Mouse (Mus musculus) intestine, embryonic 14.5 days (tissue): ENCODE measurements around the gene Map7. TPM values are rescaled to one million over a fixed set of nuclear protein-coding genes. Genes with fewer than 3 reads are reported as not detected.

Experiments used
- ATAC-seq: fragments of 200-750 bp; cut with Nextera tagmentation; replicated peaks from 2 replicates; pipeline ENCODE4 v1.8.0; 2017; ENCODE audit warnings: low read depth, moderate number of reproducible peaks, moderate TSS enrichment, moderate library complexity; ENCODE audit not compliant: low FRiP score, low TSS enrichment
- DNase-seq: peaks from one replicate; pipeline ENCODE4 v3.0.0-alpha.2; 2018; ENCODE audit warnings: low spot score
- H3K27ac ChIP-seq: fragments of 300-500 bp; sonication (generic); 2 replicates; pipeline ENCODE4 v1.5.1; 2014; ENCODE audit warnings: low read depth, mild to moderate bottlenecking, control low read depth
- H3K27me3 ChIP-seq: fragments of 300-500 bp; sonication (generic); replicated peaks from 2 replicates; pipeline ENCODE4 v1.6.1; 2014; ENCODE audit warnings: low read length, control low read depth; ENCODE audit not compliant: control insufficient read depth, insufficient read depth
- H3K36me3 ChIP-seq: fragments of 300-500 bp; sonication (generic); 2 replicates; pipeline ENCODE4 v1.6.1; 2014; ENCODE audit warnings: low read length, control low read depth; ENCODE audit not compliant: control insufficient read depth, insufficient read depth
- H3K4me1 ChIP-seq: fragments of 300-500 bp; sonication (generic); replicated peaks from 2 replicates; pipeline ENCODE4 v1.6.1; 2014; ENCODE audit warnings: low read length, control low read depth, mixed read lengths; ENCODE audit not compliant: control insufficient read depth, insufficient read depth
- H3K4me2 ChIP-seq: fragments of 300-500 bp; sonication (generic); 2 replicates; pipeline ENCODE4 v1.6.1; 2014; ENCODE audit warnings: low read length
- H3K4me3 ChIP-seq: fragments of 300-500 bp; sonication (generic); 2 replicates; pipeline ENCODE4 v1.5.1; 2014; ENCODE audit warnings: low read depth, low read length, control low read depth, mixed read lengths
- H3K9ac ChIP-seq: fragments of 300-500 bp; sonication (generic); 2 replicates; pipeline ENCODE4 v1.6.1; 2014; ENCODE audit warnings: mild to moderate bottlenecking, low read length
- H3K9me3 ChIP-seq: fragments of 300-500 bp; sonication (generic); 2 replicates; pipeline ENCODE4 v1.6.1; 2016; ENCODE audit warnings: low read length, control low read depth; ENCODE audit not compliant: control insufficient read depth
- WGBS: fragments of 180-500 bp; shearing (Covaris S2); extraction: QIAGEN DNeasy Blood & Tissue Kit; methylation state at CpG from one replicate; pipeline ENCODE4 v1.1.7; 2014; 5-methylcytosine and 5-hydroxymethylcytosine counted together
- polyA plus RNA-seq: library from polyadenylated mRNA; unstranded; fragments of >200 nt; fragmentation: Nextera tagmentation; extraction: Ambion mirVana; gene quantifications from 2 replicates; pipeline ENCODE4 v1.2.1, GENCODE M21; 2014

The Map7 gene
- polyA plus RNA-seq, 1 experiment from 2014 or later = 20.1 TPM

DNA sequence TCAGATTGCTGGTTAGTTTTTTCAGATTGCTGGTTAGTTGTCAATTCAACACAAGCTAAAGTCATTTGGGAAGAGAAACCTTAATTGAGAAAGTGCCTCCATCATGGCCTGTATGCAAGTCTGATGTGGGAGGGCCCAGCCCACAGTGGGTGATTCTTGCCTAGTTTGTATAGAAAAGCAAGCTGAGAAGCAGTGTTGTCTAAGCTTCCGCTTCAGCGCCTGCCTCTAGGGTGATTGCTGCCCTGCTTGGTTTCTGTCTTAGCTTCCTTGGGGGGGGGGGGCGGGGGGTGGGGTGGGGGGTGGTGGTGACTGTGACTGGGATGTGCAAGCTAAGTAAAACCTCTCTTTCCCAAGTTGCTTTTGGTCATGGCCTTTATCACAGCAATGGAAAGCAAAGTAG is 53.0 kb downstream of the Map7 start:
- Histone ChIP-seq H3K27me3 (no peaks in the 10 kb centered on the region), H3K27ac (no peak overlapping the region), H3K9me3 (no peaks in the 10 kb centered on the region), H3K4me2 (no peak overlapping the region), H3K4me3 (no peak overlapping the region), H3K9ac (no peak overlapping the region), H3K36me3 (no peaks in the 10 kb centered on the region), H3K4me1 (peaks cover 4% of the 10 kb centered on the region)
- WGBS = 48% methylated on average over 3 of the region's 3 CpGs
- no peak for DNase-seq
- no peak for ATAC-seq

DNA sequence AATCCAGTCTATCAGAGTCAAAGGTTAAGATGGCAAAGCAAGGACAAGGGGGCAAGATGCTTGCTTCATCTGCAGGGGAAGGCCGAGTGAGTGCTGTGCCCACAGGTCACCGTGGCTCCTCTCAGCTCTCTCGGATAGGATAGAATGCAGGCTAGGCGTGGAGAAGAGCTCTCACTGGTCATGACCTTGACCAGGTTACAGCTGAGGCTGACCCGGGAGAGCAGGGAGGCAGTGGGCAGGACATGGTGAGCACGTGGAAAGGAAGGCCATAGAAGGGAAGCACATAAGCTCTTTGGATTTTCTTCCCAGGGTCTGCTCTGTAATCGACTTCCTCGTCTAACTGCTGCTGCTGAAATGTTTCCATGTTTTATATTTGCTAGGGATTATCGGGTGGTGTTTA is 53.9 kb downstream of the Map7 start:
- Histone ChIP-seq H3K9ac (no peak overlapping the region), H3K4me2 (no peak overlapping the region), H3K9me3 (no peaks in the 10 kb centered on the region), H3K27ac (peak overlapping the region; percentile 22; the same call in 1 of the 2 replicates), H3K4me3 (no peak overlapping the region), H3K36me3 (no peaks in the 10 kb centered on the region), H3K27me3 (no peaks in the 10 kb centered on the region), H3K4me1 (peaks cover 4% of the 10 kb centered on the region)
- 49% methylated on average over 9 of the region's 9 CpGs for WGBS
- ATAC-seq (no peak), DNase-seq (no peak)

DNA sequence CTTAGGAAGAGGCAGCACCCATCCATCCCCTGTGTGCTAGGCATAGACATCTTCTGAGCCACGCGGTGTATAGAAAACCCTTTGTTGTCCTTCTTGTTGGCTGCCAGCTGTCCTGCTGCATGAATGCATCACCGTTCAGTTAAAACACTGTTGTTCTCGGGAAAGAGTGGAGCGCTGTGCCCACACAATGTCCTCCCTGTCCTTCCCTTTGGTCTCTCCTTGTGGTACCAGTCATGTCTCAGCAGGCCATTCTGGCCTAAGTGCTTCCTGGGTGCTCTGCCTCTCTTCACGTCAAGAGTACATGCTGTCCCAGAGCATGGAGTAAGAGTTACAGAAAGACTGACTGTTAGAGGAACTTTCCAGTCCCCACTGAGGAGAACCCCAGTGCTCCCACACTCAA is 54.5 kb downstream of the Map7 start:
- DNase-seq = no peak
- H3K4me1 ChIP-seq = peaks cover 4% of the 10 kb centered on the region
- H3K9ac ChIP-seq = no peak overlapping the region
- no peak for ATAC-seq
- 78% methylated on average over 6 of the region's 6 CpGs for WGBS
- H3K9me3 ChIP-seq = no peaks in the 10 kb centered on the region
- H3K27ac ChIP-seq = peak overlapping the region; percentile 51
- no peaks in the 10 kb centered on the region for H3K36me3 ChIP-seq
- no peaks in the 10 kb centered on the region for H3K27me3 ChIP-seq
- no peak overlapping the region for H3K4me2 ChIP-seq
- H3K4me3 ChIP-seq = no peak overlapping the region

DNA sequence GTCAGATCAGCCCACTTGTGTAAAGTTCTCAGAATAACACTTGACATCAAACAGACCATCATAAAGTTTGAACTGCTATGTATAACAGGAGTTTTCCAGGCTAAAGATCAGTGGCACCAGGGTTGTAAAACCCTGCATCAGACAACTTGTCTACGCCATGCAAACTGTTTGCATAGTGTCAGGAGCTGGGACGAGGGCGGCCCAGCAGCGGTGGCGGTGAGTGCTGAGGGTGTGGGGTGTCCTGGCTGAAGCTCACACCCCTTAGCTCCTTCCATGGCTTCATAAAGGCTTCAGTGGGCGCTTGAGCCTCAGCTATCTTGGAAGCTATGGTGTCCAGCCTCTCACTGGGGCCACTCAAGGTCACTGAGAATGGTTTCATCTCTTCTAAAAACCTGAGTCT is 55.2 kb downstream of the Map7 start:
- no peak overlapping the region for H3K9ac ChIP-seq
- 62% methylated on average over 6 of the region's 6 CpGs for WGBS
- no peaks in the 10 kb centered on the region for H3K27me3 ChIP-seq
- DNase-seq (no peak), ATAC-seq (peak; percentile 90)
- no peak overlapping the region for H3K27ac ChIP-seq
- no peak overlapping the region for H3K4me2 ChIP-seq
- no peak overlapping the region for H3K4me3 ChIP-seq
- H3K4me1 ChIP-seq = peaks cover 4% of the 10 kb centered on the region
- H3K9me3 ChIP-seq = no peaks in the 10 kb centered on the region
- no peaks in the 10 kb centered on the region for H3K36me3 ChIP-seq

DNA sequence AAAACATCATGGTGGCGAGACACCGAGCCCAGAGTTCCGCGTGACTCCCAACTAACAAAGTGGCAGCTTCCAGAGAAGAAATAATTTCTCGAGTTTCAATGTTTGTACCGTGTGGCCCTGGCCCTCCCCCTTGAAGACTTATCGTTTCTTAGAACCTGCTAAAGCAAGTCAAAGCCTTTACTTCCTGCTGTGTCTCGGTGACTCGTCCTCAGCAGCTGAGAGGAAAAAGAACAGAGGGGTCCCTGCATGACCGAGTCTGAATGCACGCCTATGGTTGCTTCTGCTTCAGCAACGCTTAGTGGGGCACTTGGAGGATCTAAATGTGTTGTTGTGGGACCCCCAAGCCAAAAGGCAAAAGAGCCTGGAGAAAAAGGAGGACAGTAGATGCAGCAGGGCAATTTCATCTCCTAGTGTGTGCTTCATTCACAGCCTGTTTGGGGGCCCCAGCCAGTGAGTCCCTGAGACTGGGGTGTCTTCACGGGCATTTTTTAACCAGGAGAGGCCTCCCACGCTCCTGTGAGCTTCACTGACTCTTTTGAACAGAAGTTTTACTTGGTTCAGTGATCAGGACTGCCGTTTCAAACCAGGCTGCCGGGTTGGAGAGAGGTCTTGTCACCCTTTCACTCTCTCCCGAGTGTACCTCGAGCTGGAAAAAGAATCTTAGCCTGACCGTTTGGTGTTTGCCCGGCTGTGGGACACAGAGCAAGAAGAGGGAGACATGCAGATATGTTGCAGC is 56.6 kb downstream of the Map7 start:
- no peak overlapping the region for H3K4me3 ChIP-seq
- no peaks in the 10 kb centered on the region for H3K36me3 ChIP-seq
- no peak for DNase-seq
- H3K4me1 ChIP-seq = peaks cover 4% of the 10 kb centered on the region
- H3K27me3 ChIP-seq = no peaks in the 10 kb centered on the region
- H3K27ac ChIP-seq = no peak overlapping the region
- no peak overlapping the region; the same call in 1 of the 2 replicates for H3K9ac ChIP-seq
- no peaks in the 10 kb centered on the region for H3K9me3 ChIP-seq
- 61% methylated on average over 20 of the region's 20 CpGs for WGBS
- no peak overlapping the region for H3K4me2 ChIP-seq
- ATAC-seq = no peak

DNA sequence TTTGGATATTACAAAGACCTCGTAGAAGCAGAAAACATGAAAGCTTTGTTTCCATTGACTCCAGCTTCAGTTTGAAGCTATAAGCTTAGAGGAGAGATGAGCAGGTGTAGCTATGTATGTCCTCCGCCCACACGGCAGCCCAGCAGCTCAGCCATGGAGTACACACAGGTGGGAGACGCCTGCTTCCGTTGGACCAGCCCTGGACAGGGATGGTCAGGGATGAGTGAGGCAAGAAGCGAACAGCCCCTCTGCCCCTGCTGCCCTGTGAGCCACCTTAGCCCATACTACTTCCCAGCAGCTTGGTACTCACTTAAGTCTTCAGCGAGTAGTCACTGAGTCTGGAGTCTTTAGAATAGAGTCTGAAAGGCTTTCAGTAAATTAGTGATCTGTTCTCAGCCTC is 58.7 kb downstream of the Map7 start:
- ATAC-seq (no peak), DNase-seq (no peak)
- H3K36me3 ChIP-seq = no peaks in the 10 kb centered on the region
- H3K9me3 ChIP-seq = no peaks in the 10 kb centered on the region
- no peaks in the 10 kb centered on the region for H3K27me3 ChIP-seq
- H3K4me3 ChIP-seq = no peak overlapping the region
- no peak overlapping the region for H3K4me2 ChIP-seq
- H3K27ac ChIP-seq = no peak overlapping the region
- WGBS = 82% methylated on average over 7 of the region's 7 CpGs
- H3K9ac ChIP-seq = no peak overlapping the region
- peaks cover 2% of the 10 kb centered on the region; the same call in 1 of the 2 replicates for H3K4me1 ChIP-seq

DNA sequence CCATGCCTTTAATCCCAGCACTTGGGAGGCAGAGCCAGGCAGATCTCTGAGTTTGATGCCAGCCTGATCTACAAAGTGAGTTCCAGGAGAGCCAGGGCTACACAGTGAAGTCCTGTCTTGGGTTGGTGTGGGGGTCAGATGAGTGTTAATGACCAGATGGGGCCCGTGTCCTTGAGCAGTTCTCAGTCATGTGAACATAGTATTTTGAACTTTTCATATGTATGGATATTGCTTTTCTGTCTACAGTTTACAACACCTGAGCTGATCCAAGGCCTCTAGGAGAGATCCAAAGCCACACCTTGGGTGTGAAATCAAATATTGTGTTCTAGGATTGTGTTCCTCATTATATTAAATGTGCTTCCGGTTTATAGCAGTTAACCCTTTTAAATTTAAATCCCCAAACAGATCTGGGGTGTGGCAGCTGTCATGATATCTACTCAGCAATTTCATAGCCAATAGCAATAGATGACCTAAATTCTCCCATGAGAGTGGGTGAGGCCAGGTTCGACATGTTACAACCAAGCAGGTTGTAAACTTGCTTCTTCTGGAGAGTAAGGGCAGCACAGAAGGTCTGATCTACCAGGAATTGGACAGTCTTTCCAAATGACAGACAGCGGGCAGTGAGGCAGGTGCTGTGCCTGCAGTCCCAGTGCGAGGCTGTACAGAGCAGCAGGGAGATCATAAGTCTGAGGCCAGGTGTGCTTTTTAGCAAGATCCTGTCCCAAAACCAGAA is 61.5 kb downstream of the Map7 start:
- Histone ChIP-seq H3K36me3 (no peaks in the 10 kb centered on the region), H3K27ac (no peak overlapping the region), H3K4me1 (no peaks in the 10 kb centered on the region; the same call in 1 of the 2 replicates), H3K4me3 (no peak overlapping the region), H3K27me3 (no peaks in the 10 kb centered on the region), H3K4me2 (no peak overlapping the region), H3K9me3 (no peaks in the 10 kb centered on the region), H3K9ac (no peak overlapping the region)
- 85% methylated on average over 5 of the region's 5 CpGs for WGBS
- 0 out of 2 replicates have a peak, but pooled peaks have one; percentile 23 for ATAC-seq
- DNase-seq = no peak

DNA sequence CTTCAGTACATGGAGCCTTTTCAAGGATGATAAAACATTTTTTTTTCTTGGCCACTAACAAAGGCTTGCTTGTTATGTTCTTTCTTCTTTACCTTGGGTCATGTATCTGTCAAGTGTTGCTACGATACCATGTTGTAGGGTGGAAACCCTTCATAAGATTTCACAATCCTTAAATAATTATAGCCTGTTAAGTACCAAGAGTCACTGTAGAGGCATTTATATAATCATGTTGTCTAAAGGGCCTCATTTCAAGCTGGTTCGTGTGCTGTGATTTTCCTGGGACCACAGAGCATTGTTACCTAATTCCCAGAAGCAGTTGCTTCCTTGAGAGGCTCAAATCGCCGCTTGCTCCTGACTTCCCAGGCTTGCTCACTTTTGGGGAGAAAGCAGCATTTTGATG is 66.1 kb downstream of the Map7 start:
- DNase-seq = no peak
- Histone ChIP-seq H3K27ac (no peak overlapping the region), H3K4me2 (no peak overlapping the region), H3K4me1 (no peaks in the 10 kb centered on the region), H3K36me3 (no peaks in the 10 kb centered on the region), H3K9ac (no peak overlapping the region), H3K4me3 (no peak overlapping the region), H3K9me3 (no peaks in the 10 kb centered on the region), H3K27me3 (no peaks in the 10 kb centered on the region)
- 82% methylated on average over 4 of the region's 4 CpGs for WGBS
- no peak for ATAC-seq
